Mouse (Mus musculus) bone marrow macrophage, adult 2 months (primary cell): ENCODE results near the gene Shmt1. TPM values are rescaled to one million over a fixed set of nuclear protein-coding genes. Genes with fewer than 3 reads are reported as not detected.

Source experiments
- H3K27ac ChIP-seq: 2 replicates; pipeline ENCODE4 v1.5.1; 2012; ENCODE audit warnings: low read depth, low read length; ENCODE audit not compliant: insufficient read depth
- H3K4me1 ChIP-seq: 2 replicates; pipeline ENCODE4 v1.6.1; 2012; ENCODE audit warnings: low read length; ENCODE audit not compliant: control insufficient read depth, insufficient read depth
- H3K4me3 ChIP-seq: 2 replicates; pipeline ENCODE4 v1.5.1; 2012; ENCODE audit warnings: mild to moderate bottlenecking, low read length, moderate library complexity; ENCODE audit not compliant: insufficient read depth
- CTCF ChIP-seq: IDR thresholded peaks from 2 replicates; pipeline ENCODE4 v1.5.1; 2012; ENCODE audit warnings: low read depth, mild to moderate bottlenecking, low read length, moderate library complexity
- POLR2A ChIP-seq: IDR thresholded peaks from 2 replicates; pipeline ENCODE4 v1.6.1; 2012; ENCODE audit warnings: mild to moderate bottlenecking, low read depth, low read length, borderline replicate concordance
- polyA plus RNA-seq: library from polyadenylated mRNA; stranded (reverse); fragments of >200 nt; gene quantifications from 2 replicates; pipeline ENCODE4 v1.2.4, GENCODE M21; 2012; ENCODE audit not compliant: missing spikeins, insufficient read depth, insufficient read length

Gene Shmt1
- polyA plus RNA-seq, 1 experiment = 4.9 TPM

GRCm38 (mm10) chr11:60800892-60801291, 10.6 kb downstream of the Shmt1 start:
- no peak overlapping the region for H3K4me3 ChIP-seq
- no peak overlapping the region for H3K27ac ChIP-seq
- TF ChIP-seq POLR2A = no peak
- TF ChIP-seq CTCF = no peak
- H3K4me1 ChIP-seq = peaks cover 6% of the 10 kb centered on the region

GRCm38 (mm10) chr11:60799977-60800376, 11.5 kb downstream of the Shmt1 start:
- Histone ChIP-seq H3K4me3 (no peak overlapping the region), H3K27ac (no peak overlapping the region), H3K4me1 (peaks cover 5% of the 10 kb centered on the region; the same call in 1 of the 2 replicates)
- TF ChIP-seq POLR2A (no peak), CTCF (no peak)

- TF ChIP-seq POLR2A (no peak), CTCF (no peak)
- Histone ChIP-seq H3K4me3 (no peak overlapping the region), H3K4me1 (no peaks in the 10 kb centered on the region), H3K27ac (no peak overlapping the region)
Observed at GRCm38 (mm10) chr11:60796342-60796741, 15.2 kb downstream of the Shmt1 start.

GRCm38 (mm10) chr11:60790472-60790871, 21.0 kb downstream of the Shmt1 start:
- TF ChIP-seq POLR2A = no peak
- TF ChIP-seq CTCF = no peak
- H3K4me1 ChIP-seq = peaks cover 13% of the 10 kb centered on the region
- no peak overlapping the region for H3K4me3 ChIP-seq
- H3K27ac ChIP-seq = no peak overlapping the region

- Histone ChIP-seq H3K27ac (0 out of 2 replicates have a peak overlapping the region, but pooled peaks have one; percentile 7), H3K4me1 (peaks cover 32% of the 10 kb centered on the region), H3K4me3 (no peak overlapping the region)
- TF ChIP-seq POLR2A (no peak), CTCF (no peak)
Observed at GRCm38 (mm10) chr11:60787595-60787994, 23.9 kb downstream of the Shmt1 start.

GRCm38 (mm10) chr11:60784179-60784922, 27.2 kb downstream of the Shmt1 start:
- TF ChIP-seq CTCF (no peak), POLR2A (no peak)
- Histone ChIP-seq H3K27ac (no peak overlapping the region), H3K4me1 (peaks cover 41% of the 10 kb centered on the region), H3K4me3 (no peak overlapping the region)

GRCm38 (mm10) chr11:60779673-60780189, 31.8 kb downstream of the Shmt1 start:
- no peak for TF ChIP-seq CTCF
- TF ChIP-seq POLR2A = no peak
- H3K27ac ChIP-seq = no peak overlapping the region
- H3K4me1 ChIP-seq = peaks cover 46% of the 10 kb centered on the region
- H3K4me3 ChIP-seq = peak overlapping the region; percentile 80

GRCm38 (mm10) chr11:60777801-60778370, 33.6 kb downstream of the Shmt1 start:
- Histone ChIP-seq H3K4me1 (peaks cover 39% of the 10 kb centered on the region), H3K4me3 (peak overlapping the region; percentile 80), H3K27ac (peak overlapping the region; percentile 99)
- TF ChIP-seq POLR2A (no peak), CTCF (no peak)

GRCm38 (mm10) chr11:60776829-60777740, 34.4 kb downstream of the Shmt1 start, which contains the start of the genes Top3a and Smcr8:
Top3a (minus strand) TSS chr11:60777365.
Smcr8 (plus strand) TSS chr11:60777524.
- TF ChIP-seq CTCF (no peak), POLR2A (peak; percentile 88)
- Histone ChIP-seq H3K4me3 (peak within 1 kb of the TSS; percentile 80), H3K27ac (peak within 1 kb of the TSS; percentile 99), H3K4me1 (peaks cover 34% of the 10 kb centered on the region)
